Mouse (Mus musculus): ENCODE data around the gene Olfr958. TPM values are rescaled to one million over a fixed set of nuclear protein-coding genes. Genes with fewer than 3 reads are reported as not detected.

Gene Olfr958
- polyA plus RNA-seq, 1 experiment from 2014 or later, result not detected

DNA sequence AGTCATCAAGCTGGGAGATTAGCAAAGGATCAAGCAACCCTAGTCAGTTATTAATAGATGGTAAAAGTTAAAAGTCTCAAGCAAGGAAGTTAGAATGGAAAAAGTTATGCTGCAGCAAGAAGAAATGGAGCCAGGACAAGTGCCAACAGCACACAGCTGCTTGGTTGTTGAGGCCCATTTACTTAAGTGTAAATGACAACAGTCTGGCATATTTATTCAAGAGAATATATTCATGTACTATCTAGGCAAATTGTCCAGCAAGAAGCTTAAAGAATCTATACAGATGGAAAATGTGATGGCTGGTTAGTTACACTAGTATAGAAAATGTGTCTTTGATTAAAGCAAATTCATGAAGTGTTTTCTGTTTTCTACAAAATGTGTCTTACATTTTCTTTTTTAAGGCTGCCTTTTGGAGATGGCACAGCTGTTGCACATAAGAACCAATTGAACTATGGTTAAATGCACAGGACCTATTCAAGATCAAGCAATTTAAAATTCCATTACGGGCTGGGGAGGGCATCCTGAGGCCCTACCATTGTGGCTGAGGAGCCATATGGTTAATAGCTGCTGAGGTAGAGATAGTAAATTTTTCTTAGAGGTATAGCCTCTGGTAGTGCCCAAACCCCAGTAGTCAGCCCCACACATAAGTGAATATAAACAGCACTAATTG lies 30.1 kb downstream of the Olfr958 start:
- H3K4me1 ChIP-seq (ENCODE audit: control insufficient read depth, insufficient read depth, low read length), result no peaks in the 10 kb centered on the region
- no peak overlapping the region for H3K4me2 ChIP-seq (ENCODE audit: low read depth, low read length)
- no peaks in the 10 kb centered on the region for H3K27me3 ChIP-seq (ENCODE audit: control insufficient read depth, insufficient read depth, low read length)
- H3K27ac ChIP-seq (ENCODE audit: low read depth, low read length), result no peak overlapping the region
- H3K4me3 ChIP-seq (ENCODE audit: low read depth, low read length), result no peak overlapping the region
- no peaks in the 10 kb centered on the region for H3K9me3 ChIP-seq (ENCODE audit: control insufficient read depth, low read length)
- no peaks in the 10 kb centered on the region for H3K36me3 ChIP-seq (ENCODE audit: control insufficient read depth, insufficient read depth, low read length)
- 67% methylated on average over 1 of the region's 1 CpGs for WGBS
- H3K9ac ChIP-seq (replicated peaks; ENCODE audit: low read depth, low read length), result no peak overlapping the region
- no peak for ATAC-seq (ENCODE audit: low read depth)

- Histone ChIP-seq H3K4me2 (ENCODE audit: low read depth, low read length) (no peak overlapping the region), H3K36me3 (ENCODE audit: control insufficient read depth, insufficient read depth, low read length) (no peaks in the 10 kb centered on the region), H3K4me1 (ENCODE audit: control insufficient read depth, insufficient read depth, low read length) (no peaks in the 10 kb centered on the region), H3K4me3 (ENCODE audit: low read depth, low read length) (no peak overlapping the region), H3K9ac (replicated peaks; ENCODE audit: low read depth, low read length) (no peak overlapping the region), H3K9me3 (ENCODE audit: control insufficient read depth, low read length) (no peaks in the 10 kb centered on the region), H3K27me3 (ENCODE audit: control insufficient read depth, insufficient read depth, low read length) (no peaks in the 10 kb centered on the region), H3K27ac (ENCODE audit: low read depth, low read length) (no peak overlapping the region)
- no peak for ATAC-seq (ENCODE audit: low read depth)
Observed at GRCm38 (mm10) chr9:39518595-39518994, 35.3 kb downstream of the Olfr958 start.

DNA sequence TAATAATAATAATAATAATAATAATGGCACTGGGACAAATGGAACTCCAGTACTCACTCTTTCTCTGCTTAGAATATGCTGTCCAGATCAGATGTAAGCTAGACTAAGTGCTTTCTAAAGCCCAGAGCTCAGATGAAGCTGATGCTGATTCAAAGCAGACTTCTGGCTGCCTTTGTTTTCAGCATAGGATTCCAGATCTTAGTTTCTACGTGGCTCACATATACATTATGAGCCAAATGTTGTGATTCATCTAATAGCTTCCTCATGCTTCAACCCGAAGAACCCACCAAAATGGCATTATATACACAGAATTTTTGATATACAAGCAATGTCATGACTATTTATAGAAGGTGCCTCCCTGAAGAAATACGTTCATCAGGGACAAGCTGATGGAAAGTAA lies 38.3 kb downstream of the Olfr958 start, which contains the start of gene Olfr957:
Gene Olfr957, minus strand, starts transcription at position 279 of the 400 bp plus-strand sequence.
- no peaks in the 10 kb centered on the region for H3K4me1 ChIP-seq (ENCODE audit: control insufficient read depth, insufficient read depth, low read length)
- H3K4me3 ChIP-seq (ENCODE audit: low read depth, low read length), result no peak within 1 kb of the TSS
- H3K9me3 ChIP-seq (ENCODE audit: control insufficient read depth, low read length), result no peaks in the 10 kb centered on the region
- no peak within 1 kb of the TSS for H3K9ac ChIP-seq (replicated peaks; ENCODE audit: low read depth, low read length)
- no peak within 1 kb of the TSS for H3K4me2 ChIP-seq (ENCODE audit: low read depth, low read length)
- ATAC-seq (ENCODE audit: low read depth), result no peak
- H3K27ac ChIP-seq (ENCODE audit: low read depth, low read length), result no peak within 1 kb of the TSS
- H3K27me3 ChIP-seq (ENCODE audit: control insufficient read depth, insufficient read depth, low read length), result no peaks in the 10 kb centered on the region
- H3K36me3 ChIP-seq (ENCODE audit: control insufficient read depth, insufficient read depth, low read length), result no peaks in the 10 kb centered on the region
- WGBS, result 77% methylated on average over 3 of the region's 3 CpGs

GRCm38 (mm10) chr9:39509412-39509811 lies 44.4 kb downstream of the Olfr958 start:
- Histone ChIP-seq H3K4me3 (ENCODE audit: low read depth, low read length) (no peak overlapping the region), H3K9me3 (ENCODE audit: control insufficient read depth, low read length) (no peaks in the 10 kb centered on the region), H3K27ac (ENCODE audit: low read depth, low read length) (no peak overlapping the region), H3K4me1 (ENCODE audit: control insufficient read depth, insufficient read depth, low read length) (no peaks in the 10 kb centered on the region), H3K4me2 (ENCODE audit: low read depth, low read length) (no peak overlapping the region), H3K36me3 (ENCODE audit: control insufficient read depth, insufficient read depth, low read length) (no peaks in the 10 kb centered on the region), H3K9ac (replicated peaks; ENCODE audit: low read depth, low read length) (no peak overlapping the region), H3K27me3 (ENCODE audit: control insufficient read depth, insufficient read depth, low read length) (no peaks in the 10 kb centered on the region)
- ATAC-seq (ENCODE audit: low read depth), result peak; percentile 31; the same call in 1 of the 2 replicates
- WGBS, result 77% methylated on average over 9 of the region's 9 CpGs

- Histone ChIP-seq H3K36me3 (ENCODE audit: control insufficient read depth, insufficient read depth, low read length) (no peaks in the 10 kb centered on the region), H3K4me2 (ENCODE audit: low read depth, low read length) (no peak overlapping the region), H3K4me1 (ENCODE audit: control insufficient read depth, insufficient read depth, low read length) (no peaks in the 10 kb centered on the region), H3K9me3 (ENCODE audit: control insufficient read depth, low read length) (no peaks in the 10 kb centered on the region), H3K27ac (ENCODE audit: low read depth, low read length) (no peak overlapping the region), H3K9ac (replicated peaks; ENCODE audit: low read depth, low read length) (no peak overlapping the region), H3K27me3 (ENCODE audit: control insufficient read depth, insufficient read depth, low read length) (no peaks in the 10 kb centered on the region), H3K4me3 (ENCODE audit: low read depth, low read length) (no peak overlapping the region)
- ATAC-seq (ENCODE audit: low read depth), result peak; percentile 85
- 13% methylated on average over 6 of the region's 6 CpGs for WGBS
Observed at GRCm38 (mm10) chr9:39508998-39509397, 44.9 kb downstream of the Olfr958 start.

Other genes with a start within 250 kb of the Olfr958 start
- not detected in 2 replicates for gene Olfr948, start 228.0 kb downstream of the Olfr958 start, polyA plus RNA-seq (2014; fragmentation: Nextera tagmentation; extraction: Ambion mirVana)
- not detected in 2 replicates for gene Olfr951, start 166.6 kb downstream of the Olfr958 start, polyA plus RNA-seq (2014; fragmentation: Nextera tagmentation; extraction: Ambion mirVana)
- not detected in 2 replicates for gene Olfr952, start 126.9 kb downstream of the Olfr958 start, polyA plus RNA-seq (2014; fragmentation: Nextera tagmentation; extraction: Ambion mirVana)
- gene Olfr954, start 97.4 kb downstream of the Olfr958 start, polyA plus RNA-seq (2014; fragmentation: Nextera tagmentation; extraction: Ambion mirVana), result not detected in 2 replicates
- not detected in 2 replicates for gene Olfr955, start 82.1 kb downstream of the Olfr958 start, polyA plus RNA-seq (2014; fragmentation: Nextera tagmentation; extraction: Ambion mirVana)
- gene Olfr44, start 60.1 kb downstream of the Olfr958 start, polyA plus RNA-seq (2014; fragmentation: Nextera tagmentation; extraction: Ambion mirVana), result not detected in 2 replicates
- gene Olfr957, start 38.2 kb downstream of the Olfr958 start, polyA plus RNA-seq (2014; fragmentation: Nextera tagmentation; extraction: Ambion mirVana), result not detected in 2 replicates
- not detected in 2 replicates for gene Olfr959, start 21.5 kb upstream of the Olfr958 start, polyA plus RNA-seq (2014; fragmentation: Nextera tagmentation; extraction: Ambion mirVana)
- 141 and 199 TPM in 2 replicates for gene AW551984, start 50.3 kb upstream of the Olfr958 start, polyA plus RNA-seq (2014; fragmentation: Nextera tagmentation; extraction: Ambion mirVana)
- not detected in 2 replicates for gene Olfr148, start 56.6 kb upstream of the Olfr958 start, polyA plus RNA-seq (2014; fragmentation: Nextera tagmentation; extraction: Ambion mirVana)
- not detected in 2 replicates for gene Olfr960, start 67.3 kb upstream of the Olfr958 start, polyA plus RNA-seq (2014; fragmentation: Nextera tagmentation; extraction: Ambion mirVana)
- not detected in 2 replicates for gene Olfr961, start 91.0 kb upstream of the Olfr958 start, polyA plus RNA-seq (2014; fragmentation: Nextera tagmentation; extraction: Ambion mirVana)
- not detected in 2 replicates for gene Olfr963, start 113.2 kb upstream of the Olfr958 start, polyA plus RNA-seq (2014; fragmentation: Nextera tagmentation; extraction: Ambion mirVana)
- not detected in 2 replicates for gene Olfr149, start 153.1 kb upstream of the Olfr958 start, polyA plus RNA-seq (2014; fragmentation: Nextera tagmentation; extraction: Ambion mirVana)
- not detected in 2 replicates for gene Olfr965, start 157.3 kb upstream of the Olfr958 start, polyA plus RNA-seq (2014; fragmentation: Nextera tagmentation; extraction: Ambion mirVana)
- not detected in 2 replicates for gene Olfr150, start 176.9 kb upstream of the Olfr958 start, polyA plus RNA-seq (2014; fragmentation: Nextera tagmentation; extraction: Ambion mirVana)
- not detected in 2 replicates for gene Olfr967, start 192.2 kb upstream of the Olfr958 start, polyA plus RNA-seq (2014; fragmentation: Nextera tagmentation; extraction: Ambion mirVana)
- gene Olfr968, start 229.2 kb upstream of the Olfr958 start, polyA plus RNA-seq (2014; fragmentation: Nextera tagmentation; extraction: Ambion mirVana), result not detected in 2 replicates
- gene Olfr969, start 236.9 kb upstream of the Olfr958 start, polyA plus RNA-seq (2014; fragmentation: Nextera tagmentation; extraction: Ambion mirVana), result not detected in 2 replicates